Mouse (Mus musculus): ENCODE results near the gene Gm20518.

The Gm20518 gene

DNA sequence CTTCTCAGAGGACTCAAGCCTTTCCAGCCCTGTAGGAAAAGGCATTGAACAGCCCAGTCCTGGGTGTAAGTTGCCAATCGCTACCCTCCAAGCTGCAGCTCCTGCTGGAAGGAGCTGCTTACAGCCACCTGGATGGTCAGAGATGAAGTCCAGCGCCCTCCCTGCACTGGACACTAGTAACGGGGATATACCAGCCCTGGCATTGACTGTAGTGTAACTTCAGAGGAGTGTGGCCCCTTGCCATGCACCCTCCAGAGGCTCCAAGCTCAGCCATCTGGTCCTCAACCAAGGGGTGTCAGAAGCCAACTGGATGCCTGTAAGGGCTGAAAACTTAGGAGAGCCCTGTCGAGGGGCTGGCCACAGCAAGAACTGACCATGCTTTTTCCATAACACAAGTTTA, 51.5 kb downstream of the Gm20518 start:
- peak; percentile 77 for DNase-seq

DNA sequence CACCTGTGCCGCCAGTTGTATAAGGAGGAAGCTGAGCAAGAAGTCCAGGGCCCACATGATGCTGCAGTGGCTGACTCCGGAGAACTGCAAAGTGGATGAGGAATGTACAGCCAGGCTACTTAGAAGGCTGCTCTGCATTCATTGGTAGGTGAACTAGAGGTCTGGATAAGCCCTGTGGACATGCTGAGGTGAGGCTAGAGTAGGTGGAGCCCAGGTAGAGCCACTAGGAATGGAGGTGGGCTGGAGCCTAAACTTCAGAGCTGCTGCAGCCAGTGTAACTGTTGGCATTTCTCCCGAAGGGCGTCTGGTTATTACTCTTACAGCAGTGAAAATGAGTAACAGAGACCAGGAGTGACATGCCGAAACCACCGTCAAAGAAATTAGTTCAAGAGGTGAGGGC, 53.4 kb downstream of the Gm20518 start, which contains the start of gene Car15:
TSS of gene Car15 (minus strand) at position 314 of the 400 bp plus-strand sequence.
- DNase-seq = no peak

DNA sequence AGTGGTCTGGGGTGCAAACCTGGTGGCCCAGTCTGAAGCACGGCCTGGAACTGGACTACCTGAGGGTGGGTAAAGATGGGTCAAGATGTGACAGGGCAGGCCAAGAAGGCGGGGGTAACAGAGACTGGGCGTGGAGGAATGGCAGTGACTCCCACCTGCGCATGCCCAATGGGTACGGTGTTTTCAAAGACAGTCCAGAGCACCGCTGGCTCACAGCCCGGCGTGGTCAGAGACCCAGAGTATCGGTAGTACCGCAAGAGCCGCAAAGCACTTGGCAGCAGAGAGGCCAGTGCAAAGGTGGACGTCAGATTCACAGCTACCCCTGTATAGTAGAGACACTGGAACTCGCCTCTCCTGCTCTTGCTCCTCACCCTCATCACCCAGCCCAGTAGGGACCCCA, 56.0 kb downstream of the Gm20518 start:
- DNase-seq = peak; percentile 38

DNA sequence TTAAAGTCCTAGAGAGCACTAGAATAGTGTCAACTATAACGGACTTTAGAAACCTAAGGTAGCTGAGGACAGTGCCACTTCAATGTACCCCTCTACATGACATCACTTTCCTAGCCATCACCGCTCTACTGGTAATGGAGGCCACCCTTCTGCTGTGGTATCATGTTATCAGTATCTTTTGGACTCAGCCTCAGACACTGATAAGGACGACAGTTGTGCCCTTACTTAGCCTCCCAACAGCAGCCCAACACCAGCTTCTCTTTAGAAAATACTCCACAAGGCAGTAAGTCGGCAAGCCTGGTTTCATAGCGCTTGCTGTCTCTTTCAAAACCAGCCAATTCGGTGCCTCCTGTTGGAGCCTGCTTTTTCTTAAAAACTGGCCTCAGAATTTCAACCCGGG, 56.9 kb downstream of the Gm20518 start:
- DNase-seq = no peak

DNA sequence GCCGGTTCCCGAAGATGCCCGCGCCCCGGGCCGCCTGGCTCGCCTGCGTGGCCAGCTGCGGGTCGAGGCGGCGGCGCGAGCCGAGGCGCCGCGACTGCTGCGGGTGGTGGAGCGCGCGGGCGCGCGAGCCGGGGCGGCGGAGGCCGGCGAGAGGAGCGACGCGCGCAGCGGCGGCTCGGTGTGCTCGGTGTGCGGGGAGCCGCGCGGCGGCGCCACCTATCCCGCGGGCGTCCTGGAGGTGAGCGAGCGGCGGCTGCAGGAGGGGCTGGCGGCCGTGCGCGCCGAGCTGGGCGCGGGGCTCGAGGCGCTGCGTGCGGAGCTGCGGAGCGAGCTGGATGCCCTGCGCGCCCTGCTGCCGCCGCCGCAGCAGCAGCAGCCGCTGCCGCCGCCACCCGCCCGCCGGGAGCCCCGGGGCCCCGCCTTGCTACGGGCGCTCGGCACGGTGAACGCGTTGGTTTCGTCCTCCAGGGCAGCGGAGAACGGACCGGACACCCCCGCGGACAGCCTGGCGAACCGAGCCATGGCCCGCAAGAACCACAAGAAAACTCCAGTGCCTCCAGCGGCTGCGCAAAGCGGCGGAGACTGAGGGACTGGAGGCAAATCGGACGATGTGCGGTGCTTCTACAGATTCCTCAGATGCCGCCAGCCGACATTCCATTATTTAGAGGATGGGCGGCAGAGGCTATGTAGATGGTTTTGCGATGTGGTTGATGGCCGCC, 57.6 kb downstream of the Gm20518 start:
- DNase-seq = peak; percentile 67

DNA sequence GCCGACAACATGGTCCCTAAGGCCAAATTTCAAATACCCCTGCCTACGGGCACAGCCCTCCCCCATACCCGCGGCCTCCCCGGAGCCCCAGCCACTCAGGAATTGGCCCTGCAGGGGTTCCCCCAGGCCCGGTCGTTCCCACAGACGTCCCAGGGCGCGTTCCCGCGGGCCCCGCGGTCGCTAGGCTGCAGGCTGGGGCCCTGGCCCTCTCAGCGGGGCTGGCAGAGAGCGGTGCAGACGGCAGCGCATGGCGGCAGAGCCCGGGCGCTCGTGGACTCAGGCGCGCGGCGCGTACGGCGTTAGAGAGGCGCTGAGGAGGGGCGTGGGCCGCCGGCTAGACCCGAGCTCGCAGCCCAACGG, 58.2 kb downstream of the Gm20518 start:
- peak; percentile 62 for DNase-seq

DNA sequence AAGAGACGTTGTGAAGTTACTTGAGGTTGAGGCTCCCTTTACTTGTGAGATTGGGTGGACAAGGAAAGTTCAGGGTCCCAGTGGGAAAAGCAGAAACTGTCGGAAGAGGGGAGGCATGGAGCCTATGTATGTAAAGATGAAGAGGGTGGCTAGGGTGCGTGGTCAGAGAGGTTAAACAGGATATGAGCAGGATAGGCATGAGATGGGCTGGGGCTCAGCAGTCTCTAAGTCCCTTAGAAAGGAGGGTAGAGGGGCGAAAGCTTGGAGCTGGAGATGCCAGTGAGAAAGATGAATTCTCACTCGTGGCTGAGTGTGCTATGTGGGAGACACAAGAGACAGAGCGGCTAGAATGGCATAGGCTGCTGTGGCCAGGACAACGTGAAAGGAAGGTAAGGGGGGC, 58.6 kb downstream of the Gm20518 start, which contains the start of gene B830017H08Rik:
TSS of gene B830017H08Rik (plus strand) at position 301 of the 400 bp plus-strand sequence.
- no peak for DNase-seq

DNA sequence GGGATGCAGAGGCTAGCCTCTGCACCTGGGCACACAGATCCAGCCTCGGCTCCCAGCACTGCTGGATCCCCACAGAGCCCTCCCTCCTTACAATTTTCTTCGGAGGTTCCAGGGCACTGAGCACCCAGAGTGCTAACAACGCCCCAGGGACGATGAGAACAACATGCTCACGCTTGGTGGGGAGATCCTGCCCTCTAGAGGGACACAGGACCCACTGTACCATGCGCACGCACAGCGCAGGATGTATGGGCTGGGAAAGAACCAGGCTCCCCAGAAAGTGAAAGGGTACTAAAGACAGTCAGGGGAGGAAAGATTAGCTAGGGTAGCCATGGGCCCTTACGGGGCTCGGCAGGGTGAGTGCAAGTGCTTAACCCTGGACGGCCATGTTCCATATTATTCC, 59.7 kb downstream of the Gm20518 start:
- DNase-seq = no peak

DNA sequence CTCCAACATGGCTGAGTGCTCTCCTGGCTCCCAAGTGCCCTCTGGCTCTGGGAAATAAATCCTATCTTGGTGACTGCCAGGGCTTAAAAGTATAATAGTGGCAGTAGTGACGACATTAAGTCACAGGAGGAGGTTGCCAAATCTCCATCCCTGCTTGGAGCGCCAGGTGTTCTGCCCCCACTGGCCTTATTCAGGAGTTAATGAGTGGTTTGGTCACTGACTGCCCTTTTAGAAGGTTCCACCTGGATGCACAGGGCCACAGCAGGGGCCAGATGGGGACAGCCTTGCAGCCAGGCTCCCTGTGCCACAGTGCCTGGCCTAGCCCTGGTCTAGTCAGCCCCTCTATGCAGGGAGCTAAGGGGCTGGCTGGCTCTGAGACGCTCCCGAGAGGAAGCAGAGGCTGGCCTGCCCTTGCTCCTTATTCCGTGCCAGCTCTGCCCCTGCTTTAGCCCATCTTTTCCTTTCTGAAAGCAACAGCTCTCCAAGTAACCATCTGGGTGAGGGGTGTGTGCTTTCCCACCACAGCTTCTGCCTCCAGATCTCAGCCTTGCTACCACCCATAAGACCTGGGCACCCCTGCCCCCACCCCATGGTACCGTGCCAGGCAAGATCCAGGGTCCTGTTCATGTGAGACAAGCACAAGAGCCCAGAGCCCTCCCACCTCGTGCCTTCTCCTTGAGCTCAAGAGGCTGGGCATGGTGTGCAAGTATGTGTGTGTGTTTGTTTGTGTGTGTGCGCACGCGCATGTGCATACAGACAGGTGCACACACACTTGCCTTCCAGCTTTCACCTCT, 60.9 kb downstream of the Gm20518 start:
- peak; percentile 17 for DNase-seq

DNA sequence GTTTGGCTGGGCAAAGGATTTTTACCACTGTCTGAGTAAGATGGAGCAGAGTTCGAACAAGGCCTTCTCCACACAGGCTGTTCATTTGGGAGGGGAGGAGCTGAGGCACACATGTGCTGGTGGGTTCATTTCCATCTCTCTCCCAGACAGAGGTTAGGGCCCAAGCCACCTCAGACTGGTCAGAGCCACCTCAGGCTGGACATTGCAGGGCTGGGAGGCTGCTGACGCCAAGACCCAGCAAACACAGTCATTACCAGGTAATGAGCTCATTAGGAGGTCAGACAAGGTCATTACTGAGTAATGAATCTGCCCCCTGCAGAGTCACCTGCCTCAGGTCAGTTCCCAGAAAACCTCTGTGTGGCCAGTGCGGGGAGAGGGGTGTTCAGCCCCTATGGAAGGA, 62.6 kb downstream of the Gm20518 start:
- DNase-seq = no peak

DNA sequence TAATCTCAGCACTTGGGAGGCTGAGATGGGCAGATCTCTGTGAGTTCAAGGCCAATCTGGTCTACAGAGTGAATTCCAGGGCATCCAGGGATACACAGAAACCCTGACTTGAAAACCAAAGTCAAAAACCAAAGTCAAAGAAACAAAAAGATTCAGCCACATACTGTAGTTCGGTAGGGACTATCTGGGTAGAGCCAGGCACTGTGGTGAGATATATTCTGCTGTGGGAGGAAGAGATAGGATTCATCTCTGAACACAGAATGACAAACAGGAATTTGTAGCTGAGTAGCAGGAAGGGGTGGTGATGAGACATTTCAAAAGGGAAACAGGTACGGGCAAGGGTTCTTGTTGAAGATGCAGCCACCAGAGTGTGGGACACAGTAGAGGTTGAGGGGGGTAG, 63.2 kb downstream of the Gm20518 start:
- no peak for DNase-seq

DNA sequence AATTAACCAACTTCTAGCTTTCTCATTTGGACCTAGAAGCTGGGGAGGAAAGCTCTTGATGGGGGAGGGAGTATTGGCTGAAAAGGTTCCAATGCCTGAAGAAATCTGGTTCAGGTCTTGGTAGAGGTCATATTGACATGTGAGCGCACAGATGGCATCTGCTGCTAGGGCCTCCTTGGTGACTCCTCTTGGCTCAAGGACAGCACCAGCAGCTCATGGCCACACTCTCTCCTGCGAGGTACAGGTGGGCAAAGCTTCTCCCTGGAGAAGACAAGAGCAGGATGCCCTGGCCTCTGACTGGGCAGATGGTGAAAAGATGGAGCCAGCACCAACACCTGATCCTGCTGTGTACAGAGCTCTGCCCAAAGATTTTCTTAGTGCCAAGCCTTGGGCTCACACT, 65.0 kb downstream of the Gm20518 start:
- DNase-seq = peak; percentile 68

DNA sequence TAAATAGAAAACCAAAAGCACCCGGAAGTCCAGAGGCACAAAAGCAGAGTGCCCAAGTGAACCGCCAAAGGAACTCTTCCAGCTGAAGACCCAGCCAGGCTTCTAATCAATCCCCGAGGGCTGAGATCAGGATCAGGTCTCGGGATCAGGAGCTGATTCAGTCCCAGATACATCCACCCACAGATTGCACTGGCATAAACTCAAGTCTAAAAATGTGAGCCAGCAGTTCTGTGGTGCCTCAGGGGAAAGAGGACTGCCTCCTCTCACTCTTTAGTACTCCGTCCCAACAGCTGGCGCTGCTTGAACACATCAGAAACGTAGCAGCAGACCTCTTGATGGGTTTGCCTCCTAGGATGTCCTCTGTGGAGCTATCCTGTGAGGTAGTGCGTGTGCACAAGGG, 74.9 kb downstream of the Gm20518 start:
- no peak for DNase-seq

DNA sequence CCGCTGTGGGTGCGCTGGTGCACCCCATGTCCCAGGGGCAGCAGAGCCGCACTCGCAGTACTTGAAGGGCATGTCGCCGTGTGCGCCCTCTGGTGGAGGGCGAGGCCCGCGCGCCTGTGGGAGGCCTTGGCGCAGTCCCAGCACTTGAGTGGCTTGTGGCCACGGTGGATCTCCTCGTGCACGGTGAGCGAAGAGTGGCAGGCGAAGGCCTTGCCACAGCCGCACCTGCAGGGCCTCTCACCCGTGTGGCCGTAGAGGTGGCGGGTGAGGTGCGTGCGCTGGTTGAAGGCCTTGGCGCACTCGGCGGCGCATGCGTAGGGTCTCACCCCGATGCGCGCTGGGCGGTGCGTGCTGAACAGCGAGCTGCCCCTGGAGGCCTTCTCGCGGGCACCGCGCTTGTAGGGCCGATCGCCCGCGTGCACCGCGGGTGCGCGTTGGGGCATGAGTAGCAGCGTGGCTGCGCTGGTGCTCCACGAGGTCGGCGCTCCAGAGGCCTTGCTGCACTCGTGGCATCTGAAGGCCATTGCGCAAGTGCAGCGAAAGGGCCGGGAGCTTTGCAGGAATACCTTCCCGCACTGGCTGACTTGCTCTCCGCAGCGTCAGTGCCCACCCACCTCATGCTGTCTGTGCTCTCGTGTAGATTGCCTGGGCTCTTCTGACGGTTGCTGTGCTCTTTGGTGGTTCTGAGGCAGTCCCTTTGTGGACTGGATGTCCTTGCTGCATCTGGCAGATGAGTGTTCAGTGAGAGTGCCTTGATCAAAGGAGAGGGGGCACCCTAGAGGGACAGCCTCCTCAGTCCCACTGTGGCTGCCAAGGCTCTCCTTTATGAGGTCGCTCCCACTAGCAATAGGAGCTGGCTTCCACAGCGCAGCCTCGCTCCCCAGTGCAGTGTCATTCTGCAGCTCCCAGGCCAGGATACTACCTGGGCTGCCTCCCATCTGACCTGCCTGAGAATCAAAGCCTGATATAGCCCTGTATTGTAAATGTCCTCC, 75.8 kb downstream of the Gm20518 start:
- DNase-seq = peak; percentile 64

DNA sequence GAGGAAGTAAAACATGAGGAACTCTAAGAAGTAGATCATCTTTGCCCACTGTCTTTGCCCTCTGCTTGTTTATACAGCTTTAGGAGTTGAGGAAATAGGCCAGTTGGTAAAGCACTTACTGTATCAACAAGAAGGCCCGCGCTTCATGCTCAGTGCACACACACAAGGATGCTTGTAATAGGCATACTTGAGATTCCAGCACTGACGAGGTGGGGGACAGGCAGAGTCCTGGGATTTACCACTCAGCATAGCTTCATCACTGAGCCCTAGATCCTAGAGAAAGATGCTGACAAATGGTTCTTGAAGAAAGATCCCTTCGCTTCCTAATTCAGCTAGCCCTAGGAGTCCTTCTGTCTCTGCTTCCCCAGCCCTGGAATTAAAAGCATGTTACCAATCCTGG, 78.3 kb downstream of the Gm20518 start:
- no peak for DNase-seq

DNA sequence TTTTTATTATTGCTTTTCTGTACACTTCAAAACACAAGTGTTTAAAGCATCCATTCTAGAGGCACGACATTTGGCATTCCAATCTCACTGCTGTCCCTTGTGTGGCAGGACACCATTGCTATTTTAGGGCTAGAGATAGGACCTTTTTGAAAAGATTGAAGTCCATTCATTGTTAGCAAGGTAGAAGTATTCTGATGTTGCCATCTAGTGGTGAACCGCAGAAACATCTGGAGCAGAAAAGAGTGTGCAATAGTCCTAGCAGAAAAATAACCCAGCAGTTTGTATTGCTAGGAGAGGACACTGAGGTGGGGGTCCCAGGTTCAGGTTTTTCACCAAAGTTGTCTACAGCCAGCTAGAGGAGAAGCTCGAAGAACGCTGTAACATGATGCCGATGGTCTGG, 79.4 kb downstream of the Gm20518 start:
- DNase-seq = no peak

DNA sequence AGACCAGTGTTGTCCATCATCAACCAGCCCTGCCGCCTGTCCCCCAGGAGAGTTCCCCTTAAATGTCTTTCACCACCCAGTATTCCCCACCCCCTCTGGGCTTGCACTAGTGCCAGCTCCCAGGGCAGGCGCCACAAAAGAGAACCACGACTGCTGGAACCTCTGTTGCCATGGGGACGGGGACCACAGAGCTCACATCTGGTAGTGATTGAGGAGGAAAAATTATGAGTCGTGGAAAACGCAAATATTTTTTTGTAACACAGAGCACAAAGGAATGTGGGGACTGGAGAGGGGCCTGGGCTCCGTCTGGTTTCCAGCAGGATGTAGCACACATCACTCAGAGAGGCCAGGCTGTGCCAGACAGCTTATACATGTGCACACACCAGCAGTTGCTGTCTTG, 81.8 kb downstream of the Gm20518 start:
- DNase-seq = no peak

DNA sequence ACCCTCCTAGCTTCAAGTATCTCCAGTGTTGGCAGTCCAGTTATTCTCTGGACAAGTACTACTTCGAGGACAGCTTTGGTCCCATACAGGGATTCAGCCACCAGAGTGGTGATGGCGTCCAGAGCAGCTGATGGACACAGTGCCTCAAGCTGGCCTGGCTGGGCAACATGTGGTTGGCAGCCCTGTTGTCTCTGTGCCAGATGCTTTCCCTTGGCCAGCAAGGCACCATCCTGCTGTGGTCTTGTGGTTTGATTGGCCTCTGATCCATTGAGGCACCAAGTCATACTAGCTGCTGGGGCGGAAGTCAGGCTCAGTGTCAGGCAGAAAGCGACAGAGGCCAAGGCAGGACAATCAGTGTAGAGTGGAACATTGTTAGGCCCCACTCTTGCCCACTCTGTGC, 82.3 kb downstream of the Gm20518 start:
- DNase-seq = no peak

DNA sequence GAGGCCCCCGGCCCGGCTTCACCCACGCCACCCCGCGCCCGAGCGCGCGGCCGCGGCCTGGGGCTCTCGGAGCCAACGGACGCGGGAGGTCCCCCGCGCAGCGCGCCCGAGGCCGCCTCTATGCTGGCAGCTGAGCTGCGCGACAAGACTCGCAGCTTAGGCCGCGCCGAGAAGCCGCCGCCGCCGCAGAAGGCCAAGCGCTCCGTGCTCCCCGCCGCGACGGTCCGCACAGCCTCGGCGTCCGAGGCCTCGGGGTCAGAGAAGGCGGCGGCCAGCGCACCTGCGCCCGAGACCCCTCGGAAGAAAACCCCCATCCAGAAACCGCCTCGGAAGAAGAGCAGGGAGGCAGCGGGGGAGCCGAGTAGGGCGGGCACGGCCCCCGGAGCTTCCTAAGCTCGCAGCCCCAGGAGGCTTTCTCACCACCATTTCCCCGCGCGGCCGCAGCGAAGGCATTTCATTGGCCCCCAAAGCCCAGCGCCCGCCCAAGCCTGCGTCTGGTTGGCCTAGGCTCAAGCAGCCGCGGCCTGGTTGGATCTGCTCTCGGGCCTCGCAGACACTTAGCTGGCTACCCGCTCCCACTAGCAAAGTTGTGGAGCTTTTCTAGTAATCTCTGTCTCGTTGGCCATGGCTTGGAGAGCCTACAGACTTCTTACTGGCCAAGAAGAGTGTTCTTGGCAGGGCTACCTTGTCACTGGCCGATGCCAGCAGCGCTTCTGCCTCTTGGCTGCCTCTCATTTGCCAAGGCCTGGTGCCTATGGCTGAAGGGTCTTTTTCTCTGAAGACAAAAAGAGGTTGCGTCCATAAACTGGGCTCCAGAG, 84.1 kb downstream of the Gm20518 start:
- peak; percentile 80 for DNase-seq

DNA sequence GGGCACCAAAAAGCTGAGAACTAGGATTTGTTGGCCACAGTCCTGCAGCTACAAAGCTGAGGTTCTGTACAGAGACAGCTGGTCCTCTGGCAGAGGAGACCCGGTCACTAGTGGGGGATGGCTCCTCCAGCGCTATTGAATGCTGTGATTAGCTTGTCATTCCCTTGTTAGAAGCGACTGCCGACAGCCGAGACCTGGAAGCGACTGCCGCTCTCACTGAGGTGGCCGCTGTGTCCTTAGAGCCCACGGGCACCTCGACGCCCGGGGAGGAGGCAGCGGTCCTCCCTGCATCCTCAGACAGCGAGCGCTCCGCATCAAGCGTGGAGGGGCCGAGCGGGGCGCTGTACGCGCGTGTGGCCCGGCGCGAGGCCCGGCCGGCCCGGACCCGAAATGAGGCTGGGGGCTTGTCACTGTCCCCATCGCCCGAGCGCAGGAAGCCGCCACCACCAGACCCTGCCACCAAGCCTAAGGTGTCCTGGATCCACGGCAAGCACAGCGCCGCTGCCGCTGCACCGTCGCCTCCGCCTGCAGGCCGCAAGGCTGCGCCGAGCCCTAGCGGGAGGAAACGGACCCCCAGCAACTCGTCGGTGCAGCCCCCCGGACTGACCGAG, 84.8 kb downstream of the Gm20518 start:
- no peak for DNase-seq

DNA sequence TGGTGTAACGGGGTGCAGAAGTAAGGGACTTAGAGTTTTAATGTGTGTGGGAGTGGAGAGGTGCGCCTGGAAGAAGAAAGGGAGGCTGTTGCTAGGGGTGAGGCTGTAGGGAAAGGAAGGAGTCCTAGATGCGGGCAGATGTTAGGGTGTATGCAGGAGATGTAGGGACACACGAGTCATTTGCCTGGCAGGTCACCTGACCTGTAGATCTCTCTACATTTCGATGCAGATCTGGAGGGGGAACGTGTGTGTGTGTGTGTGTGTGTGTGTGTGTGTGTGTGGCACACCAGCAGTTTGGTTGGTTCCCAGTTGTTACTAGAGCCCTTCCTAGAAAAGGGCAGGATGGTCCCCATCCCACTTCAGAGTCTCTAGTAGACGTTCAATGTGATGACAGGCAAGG, 86.5 kb downstream of the Gm20518 start:
- no peak for DNase-seq

DNA sequence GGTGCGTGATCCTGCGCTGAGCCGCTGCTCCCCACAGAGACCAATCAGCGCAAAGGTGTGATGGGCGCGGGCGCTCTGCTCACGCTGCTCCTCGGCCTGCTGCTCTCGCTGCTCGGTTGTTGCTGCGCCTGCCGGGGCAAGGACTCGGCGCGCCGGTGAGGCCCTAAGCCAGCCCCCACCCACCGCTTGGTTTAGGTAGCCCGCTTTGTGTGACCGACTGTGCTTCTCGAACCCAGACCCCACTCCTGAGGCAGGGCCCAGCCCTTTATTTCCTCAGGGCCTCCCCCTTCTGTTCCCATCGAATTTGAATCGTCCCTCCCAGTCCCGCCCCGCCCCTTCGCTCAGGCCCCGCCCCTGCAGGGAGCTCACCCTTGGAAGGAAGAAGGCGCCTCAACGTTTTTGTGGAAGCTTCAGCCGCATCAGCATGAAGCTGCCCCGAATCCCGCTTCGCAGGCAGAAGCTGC, 87.0 kb downstream of the Gm20518 start:
- no peak for DNase-seq
